8 mouse cellular contexts compared by ENCODE assay signal in the genomic region with DNA sequence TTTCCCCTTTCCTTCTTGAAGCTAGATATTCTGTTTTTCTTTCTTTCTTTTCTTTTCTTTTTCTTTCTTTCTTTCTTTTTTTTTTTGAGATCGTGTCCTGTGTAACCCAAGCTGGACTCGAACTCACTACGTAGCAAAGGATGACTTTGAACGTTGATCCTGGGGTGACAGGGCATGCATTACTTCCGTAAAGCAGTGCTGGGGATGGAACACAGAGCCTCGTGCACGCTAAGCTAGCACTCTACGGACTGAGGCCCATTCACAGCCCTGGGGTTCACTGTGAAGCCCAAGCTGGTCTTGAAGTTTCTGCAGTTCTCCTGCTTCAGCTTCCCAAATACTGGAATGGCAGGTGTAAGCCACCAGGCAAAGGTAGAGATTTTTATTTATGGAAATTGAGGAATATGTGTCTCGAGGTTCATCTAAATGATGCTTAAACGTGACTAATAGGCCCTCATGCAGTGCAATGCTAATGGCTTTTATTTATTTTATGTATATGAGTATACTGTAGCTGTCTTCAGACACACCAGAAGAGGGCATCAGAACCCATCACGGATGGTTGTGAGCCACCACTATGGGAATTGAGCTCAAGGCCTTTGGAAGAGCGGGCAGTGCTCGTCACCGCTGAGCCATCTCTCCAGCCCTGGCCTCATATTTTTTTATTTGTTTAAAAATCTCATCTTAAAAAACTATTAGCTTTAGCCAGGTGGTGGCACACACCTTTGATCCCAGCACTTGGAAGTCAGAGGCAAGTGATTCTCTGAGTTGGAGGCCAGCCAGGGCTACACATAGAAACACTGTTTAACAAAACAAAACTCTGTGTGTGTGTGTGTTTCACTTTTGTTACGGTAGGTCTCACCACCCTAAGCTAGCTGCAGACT. TPM values are rescaled to one million over a fixed set of nuclear protein-coding genes. Genes with fewer than 3 reads are reported as not detected.
DNase-seq lines count a peak whose midpoint lies in the region; ATAC-seq lines count a peak whose summit lies in the region.

No protein-coding gene starts in this region.

- H3K36me3 ChIP-seq in lung, embryonic 15.5 days, result peaks cover 9% of the 10 kb centered on the region; the same call in 1 of the 2 replicates
- peaks cover 18% of the 10 kb centered on the region for H3K36me3 ChIP-seq in embryonic facial prominence, embryonic 13.5 days
- H3K36me3 ChIP-seq in kidney, embryonic 16.5 days (ENCODE audit: insufficient read depth, low read length), result peaks cover 4% of the 10 kb centered on the region; the same call in 1 of the 2 replicates
- peaks cover 10% of the 10 kb centered on the region for H3K36me3 ChIP-seq in neural tube, embryonic 13.5 days

- no peaks in the 10 kb centered on the region for H3K9me3 ChIP-seq in lung, embryonic 15.5 days
- no peaks in the 10 kb centered on the region for H3K9me3 ChIP-seq in embryonic facial prominence, embryonic 13.5 days
- no peaks in the 10 kb centered on the region for H3K9me3 ChIP-seq in kidney, embryonic 16.5 days (ENCODE audit: low read length)
- no peaks in the 10 kb centered on the region for H3K9me3 ChIP-seq in neural tube, embryonic 13.5 days

- H3K9ac ChIP-seq in lung, embryonic 15.5 days, result peak overlapping the region; percentile 98
- H3K9ac ChIP-seq in embryonic facial prominence, embryonic 13.5 days, result peak overlapping the region; percentile 79
- peak overlapping the region; percentile 94 for H3K9ac ChIP-seq in kidney, embryonic 16.5 days (replicated peaks; ENCODE audit: low read length)
- peak overlapping the region; percentile 91 for H3K9ac ChIP-seq in neural tube, embryonic 13.5 days

- ATAC-seq in lung, embryonic 15.5 days (ENCODE audit: borderline replicate concordance, extremely low read depth, low FRiP score, low TSS enrichment), result no peak
- no peak for ATAC-seq in embryonic facial prominence, embryonic 13.5 days (ENCODE audit: insufficient number of reproducible peaks, insufficient read depth, low FRiP score, low TSS enrichment, low read depth)
- no peak for ATAC-seq in kidney, embryonic 16.5 days (ENCODE audit: low FRiP score, low TSS enrichment)
- no peak for ATAC-seq in neural tube, embryonic 13.5 days (ENCODE audit: low read depth)

- no peaks in the 10 kb centered on the region for H3K27me3 ChIP-seq in lung, embryonic 15.5 days
- H3K27me3 ChIP-seq in embryonic facial prominence, embryonic 13.5 days, result no peaks in the 10 kb centered on the region
- H3K27me3 ChIP-seq in kidney, embryonic 16.5 days (ENCODE audit: insufficient read depth, low read length), result no peaks in the 10 kb centered on the region
- H3K27me3 ChIP-seq in neural tube, embryonic 13.5 days, result no peaks in the 10 kb centered on the region

- peaks cover 14% of the 10 kb centered on the region for H3K4me1 ChIP-seq in lung, embryonic 15.5 days
- peaks cover 13% of the 10 kb centered on the region for H3K4me1 ChIP-seq in embryonic facial prominence, embryonic 13.5 days
- peaks cover 9% of the 10 kb centered on the region; the same call in 1 of the 2 replicates for H3K4me1 ChIP-seq in kidney, embryonic 16.5 days (ENCODE audit: insufficient read depth, low read length)
- peaks cover 15% of the 10 kb centered on the region for H3K4me1 ChIP-seq in neural tube, embryonic 13.5 days (replicated peaks)

- no peak for DNase-seq in lung, postnatal 25 days (ENCODE audit: low spot score)
- no peak for DNase-seq in layer of hippocampus, adult 8-10 months (ENCODE audit: low spot score in 2 of 2)
- no peak for DNase-seq in cerebellum, adult 8-10 months
- DNase-seq in adrenal gland, postnatal 14 days, result no peak

- H3K4me3 ChIP-seq in lung, embryonic 15.5 days, result peak overlapping the region; percentile 79
- H3K4me3 ChIP-seq in embryonic facial prominence, embryonic 13.5 days, result peak overlapping the region; percentile 64
- H3K4me3 ChIP-seq in kidney, embryonic 16.5 days (ENCODE audit: low read length), result peak overlapping the region; percentile 98
- H3K4me3 ChIP-seq in neural tube, embryonic 13.5 days, result peak overlapping the region; percentile 86

- 22% methylated on average over 15 of the region's 15 CpGs for WGBS in lung, embryonic 15.5 days
- 29% methylated on average over 15 of the region's 15 CpGs for WGBS in embryonic facial prominence, embryonic 13.5 days
- WGBS in kidney, embryonic 16.5 days, result 28% methylated on average over 15 of the region's 15 CpGs
- 30% methylated on average over 15 of the region's 15 CpGs for WGBS in neural tube, embryonic 13.5 days

- H3K4me2 ChIP-seq in lung, embryonic 15.5 days, result peak overlapping the region; percentile 80
- peak overlapping the region; percentile 91 for H3K4me2 ChIP-seq in embryonic facial prominence, embryonic 13.5 days
- H3K4me2 ChIP-seq in kidney, embryonic 16.5 days (replicated peaks; ENCODE audit: low read depth, low read length), result peak overlapping the region; percentile 72
- H3K4me2 ChIP-seq in neural tube, embryonic 13.5 days, result peak overlapping the region; percentile 66

- H3K27ac ChIP-seq in lung, embryonic 15.5 days, result 0 out of 2 replicates have a peak overlapping the region, but pooled peaks have one; percentile 49
- H3K27ac ChIP-seq in embryonic facial prominence, embryonic 13.5 days, result 0 out of 2 replicates have a peak overlapping the region, but pooled peaks have one; percentile 35
- 0 out of 2 replicates have a peak overlapping the region, but pooled peaks have one; percentile 52 for H3K27ac ChIP-seq in kidney, embryonic 16.5 days (ENCODE audit: low read length)
- no peak overlapping the region for H3K27ac ChIP-seq in neural tube, embryonic 13.5 days (replicated peaks)

RNA-seq across cellular contexts. Expression of gene Rfc2, which starts 2.1 kb away (rescaled TPM):
- 292 and 304 TPM in 2 replicates for polyA plus RNA-seq in lung, embryonic 15.5 days (2015; fragmentation: Nextera tagmentation; extraction: Ambion mirVana)
- 326 and 332 TPM in 2 replicates for polyA plus RNA-seq in embryonic facial prominence, embryonic 13.5 days (2015; fragmentation: Nextera tagmentation; extraction: Ambion mirVana)
- polyA plus RNA-seq in kidney, embryonic 16.5 days (2015; fragmentation: Nextera tagmentation; extraction: Ambion mirVana), result 302 TPM in 2 replicates
- polyA plus RNA-seq in neural tube, embryonic 13.5 days (2015; fragmentation: Nextera tagmentation; extraction: Ambion mirVana), result 184 and 214 TPM in 2 replicates
- total RNA-seq in layer of hippocampus, adult 8-10 months (2022), result 10 to 100 TPM; 50.2 to 60.7 (median 55.7) TPM
- total RNA-seq in adrenal gland, postnatal 14 days (2021), result 47.2 and 51.2 TPM in 2 replicates

RNA-seq across cellular contexts. Expression of gene Syna, which starts 23.3 kb away (rescaled TPM):
- 0.19 and 0.33 TPM in 2 replicates for polyA plus RNA-seq in lung, embryonic 15.5 days (2015; fragmentation: Nextera tagmentation; extraction: Ambion mirVana)
- 0.10 and 0.12 TPM in 2 replicates for polyA plus RNA-seq in embryonic facial prominence, embryonic 13.5 days (2015; fragmentation: Nextera tagmentation; extraction: Ambion mirVana)
- polyA plus RNA-seq in kidney, embryonic 16.5 days (2015; fragmentation: Nextera tagmentation; extraction: Ambion mirVana), result 0.09 and 0.27 TPM in 2 replicates
- 0.31 and 0.85 TPM in 2 replicates for polyA plus RNA-seq in neural tube, embryonic 13.5 days (2015; fragmentation: Nextera tagmentation; extraction: Ambion mirVana)
- total RNA-seq in layer of hippocampus, adult 8-10 months (2022), result 1 to 10 TPM; 3.3 to 4.4 (median 3.7) TPM
- total RNA-seq in adrenal gland, postnatal 14 days (2021), result not detected in 2 replicates

RNA-seq across cellular contexts. Expression of gene Clip2, which starts 31.0 kb away (rescaled TPM):
- 4.6 TPM in 2 replicates for polyA plus RNA-seq in lung, embryonic 15.5 days (2015; fragmentation: Nextera tagmentation; extraction: Ambion mirVana)
- 5.4 and 5.8 TPM in 2 replicates for polyA plus RNA-seq in embryonic facial prominence, embryonic 13.5 days (2015; fragmentation: Nextera tagmentation; extraction: Ambion mirVana)
- polyA plus RNA-seq in kidney, embryonic 16.5 days (2015; fragmentation: Nextera tagmentation; extraction: Ambion mirVana), result 4.1 and 4.3 TPM in 2 replicates
- polyA plus RNA-seq in neural tube, embryonic 13.5 days (2015; fragmentation: Nextera tagmentation; extraction: Ambion mirVana), result 11.9 and 12.6 TPM in 2 replicates
- total RNA-seq in layer of hippocampus, adult 8-10 months (2022), result 100 to 1,000 TPM in 2 of 4 experiments, 10 to 100 TPM in 2; 92.3 to 109 (median 102) TPM
- 23.4 and 25.3 TPM in 2 replicates for total RNA-seq in adrenal gland, postnatal 14 days (2021)

RNA-seq across cellular contexts. Expression of gene Lat2, which starts 31.6 kb away (rescaled TPM):
- polyA plus RNA-seq in lung, embryonic 15.5 days (2015; fragmentation: Nextera tagmentation; extraction: Ambion mirVana), result 2.6 and 2.9 TPM in 2 replicates
- 2.6 and 2.9 TPM in 2 replicates for polyA plus RNA-seq in embryonic facial prominence, embryonic 13.5 days (2015; fragmentation: Nextera tagmentation; extraction: Ambion mirVana)
- polyA plus RNA-seq in kidney, embryonic 16.5 days (2015; fragmentation: Nextera tagmentation; extraction: Ambion mirVana), result 1.8 and 3.6 TPM in 2 replicates
- polyA plus RNA-seq in neural tube, embryonic 13.5 days (2015; fragmentation: Nextera tagmentation; extraction: Ambion mirVana), result 4.9 and 6.2 TPM in 2 replicates
- total RNA-seq in layer of hippocampus, adult 8-10 months (2022), result 10 to 100 TPM in 2 of 4 experiments, 1 to 10 TPM in 2; 3.2 to 20.7 (median 11.6) TPM
- 2.2 and 7.1 TPM in 2 replicates for total RNA-seq in adrenal gland, postnatal 14 days (2021)

RNA-seq across cellular contexts. Expression of gene Eif4h, which starts 56.0 kb away (rescaled TPM):
- 506 and 532 TPM in 2 replicates for polyA plus RNA-seq in lung, embryonic 15.5 days (2015; fragmentation: Nextera tagmentation; extraction: Ambion mirVana)
- polyA plus RNA-seq in embryonic facial prominence, embryonic 13.5 days (2015; fragmentation: Nextera tagmentation; extraction: Ambion mirVana), result 471 and 483 TPM in 2 replicates
- 492 and 502 TPM in 2 replicates for polyA plus RNA-seq in kidney, embryonic 16.5 days (2015; fragmentation: Nextera tagmentation; extraction: Ambion mirVana)
- 338 and 355 TPM in 2 replicates for polyA plus RNA-seq in neural tube, embryonic 13.5 days (2015; fragmentation: Nextera tagmentation; extraction: Ambion mirVana)
- total RNA-seq in layer of hippocampus, adult 8-10 months (2022), result 100 to 1,000 TPM; 278 to 306 (median 300) TPM
- 277 and 309 TPM in 2 replicates for total RNA-seq in adrenal gland, postnatal 14 days (2021)
